Mouse (Mus musculus) liver, embryonic 14.5 days (tissue): ENCODE measurements around the gene Fut8. TPM values are rescaled to one million over a fixed set of nuclear protein-coding genes. Genes with fewer than 3 reads are reported as not detected.
"Not testable (repeated sequence)": the region's sequence is repeated elsewhere in the genome, so short reads cannot be mapped to it uniquely, and the experiment has no call there.

Experiments
- ATAC-seq: fragments of 200-750 bp; cut with Nextera tagmentation; 2 replicates; pipeline ENCODE4 v1.8.0; 2017; ENCODE audit warnings: moderate number of reproducible peaks, mild to moderate bottlenecking, moderate library complexity; ENCODE audit not compliant: insufficient read depth
- DNase-seq, 3 experiments: peaks; one replicate each; pipeline ENCODE4 v3.0.0-alpha.2; 2012 to 2013; ENCODE audit warnings: low read depth in 3 of 3, low spot score in 3 of 3
- H3K27ac ChIP-seq: fragments of 300-500 bp; sonication (generic); 2 replicates; pipeline ENCODE4 v1.5.1; 2014; ENCODE audit warnings: moderate library complexity, mild to moderate bottlenecking, control low read depth, inconsistent platforms
- H3K27me3 ChIP-seq: fragments of 300-500 bp; sonication (generic); 2 replicates; pipeline ENCODE4 v1.6.1; 2014; ENCODE audit warnings: mild to moderate bottlenecking, low read length, moderate library complexity; ENCODE audit not compliant: control insufficient read depth, insufficient read depth
- H3K36me3 ChIP-seq: fragments of 300-500 bp; sonication (generic); replicated peaks from 2 replicates; pipeline ENCODE4 v1.6.1; 2014; ENCODE audit warnings: low read depth; ENCODE audit not compliant: control insufficient read depth, insufficient read depth
- H3K4me1 ChIP-seq, 2 experiments: fragments of 200-500 bp in 1 of 2; fragments of 300-500 bp in 1 of 2; sonication (generic) in 1 of 2; replicated peaks; 2 replicates each; pipeline ENCODE4 v1.6.1; 2012 to 2014; ENCODE audit warnings: antibody characterized with exemption in 1 of 2, inconsistent platforms in 1 of 2, low read length in 1 of 2; ENCODE audit not compliant: control insufficient read depth in 2 of 2, insufficient read depth in 2 of 2
- H3K4me2 ChIP-seq: fragments of 300-500 bp; sonication (generic); 2 replicates; pipeline ENCODE4 v1.6.1; 2014; ENCODE audit warnings: low read depth, mild to moderate bottlenecking, control low read depth, moderate library complexity
- H3K4me3 ChIP-seq, 2 experiments: fragments of 200-500 bp in 1 of 2; fragments of 300-500 bp in 1 of 2; sonication (generic) in 1 of 2; 2 replicates each; pipeline ENCODE4 v1.5.1; 2012 to 2014; ENCODE audit warnings: low read depth in 2 of 2, low read length in 2 of 2, mild to moderate bottlenecking in 2 of 2, control low read depth in 1 of 2, inconsistent platforms in 1 of 2, moderate library complexity in 1 of 2; ENCODE audit not compliant: insufficient read depth in 1 of 2
- H3K9ac ChIP-seq: fragments of 300-500 bp; sonication (generic); replicated peaks from 2 replicates; pipeline ENCODE4 v1.6.1; 2014; ENCODE audit warnings: mild to moderate bottlenecking, control low read depth, moderate library complexity
- H3K9me3 ChIP-seq: fragments of 300-500 bp; sonication (generic); 2 replicates; pipeline ENCODE4 v1.6.1; 2016; ENCODE audit warnings: low read length, mixed read lengths; ENCODE audit not compliant: control insufficient read depth
- CTCF ChIP-seq: IDR thresholded peaks from 2 replicates; pipeline ENCODE4 v1.5.1; 2016; ENCODE audit warnings: antibody characterized with exemption, low read depth, control low read depth
- EP300 ChIP-seq: IDR thresholded peaks from 2 replicates; pipeline ENCODE4 v1.6.1; 2016; ENCODE audit warnings: antibody characterized with exemption, low read depth
- WGBS: fragments of 180-500 bp; shearing (Covaris S2); extraction: QIAGEN DNeasy Blood & Tissue Kit; methylation state at CpG from one replicate; pipeline ENCODE4 v1.1.7; 2014; ENCODE audit not compliant: insufficient replicate concordance; 5-methylcytosine and 5-hydroxymethylcytosine counted together
- polyA plus RNA-seq, 2 experiments: library from polyadenylated mRNA; depleted of rRNA in 1 of 2; stranded (reverse) in 1 of 2; unstranded in 1 of 2; fragments of >200 nt; fragmentation: Nextera tagmentation in 1 of 2; extraction: Ambion mirVana in 1 of 2; gene quantifications; 2 replicates each; pipeline versions ENCODE4 v1.2.1 to v1.2.3; 2012 to 2014

Fut8 gene
- polyA plus RNA-seq, 2 experiments = 4.4 to 8.7 TPM

DNA sequence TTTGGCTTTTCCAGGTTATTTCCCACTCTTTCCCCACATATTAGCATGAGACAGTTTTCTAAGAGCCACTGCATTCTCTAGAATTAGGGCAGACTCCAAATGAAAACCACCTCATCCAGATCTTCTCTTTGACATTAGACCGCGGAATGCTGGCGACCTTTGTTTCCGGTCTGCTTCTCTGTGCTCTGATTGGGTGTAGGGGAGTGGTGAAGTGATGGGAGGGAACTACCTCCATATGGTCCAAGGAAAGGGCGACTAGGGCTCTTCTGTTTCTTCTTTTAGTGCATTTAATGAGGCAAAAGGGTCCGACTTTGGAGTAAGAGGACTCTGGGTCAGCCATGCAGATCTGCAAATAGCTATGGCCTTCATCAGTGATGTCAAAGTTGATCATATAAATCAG, 278.9 kb downstream of the Fut8 start:
- DNase-seq (no peak), ATAC-seq (no peak)
- no peak overlapping the region for H3K9ac ChIP-seq
- 69% methylated on average over 6 of the region's 6 CpGs for WGBS
- TF ChIP-seq EP300 (no peak), CTCF (no peak)
- H3K27ac ChIP-seq = no peak overlapping the region
- H3K4me2 ChIP-seq = no peak overlapping the region
- H3K9me3 ChIP-seq = no peaks in the 10 kb centered on the region
- no peaks in the 10 kb centered on the region for H3K4me1 ChIP-seq
- no peaks in the 10 kb centered on the region for H3K36me3 ChIP-seq
- H3K4me3 ChIP-seq = no peak overlapping the region
- H3K27me3 ChIP-seq = no peaks in the 10 kb centered on the region

DNA sequence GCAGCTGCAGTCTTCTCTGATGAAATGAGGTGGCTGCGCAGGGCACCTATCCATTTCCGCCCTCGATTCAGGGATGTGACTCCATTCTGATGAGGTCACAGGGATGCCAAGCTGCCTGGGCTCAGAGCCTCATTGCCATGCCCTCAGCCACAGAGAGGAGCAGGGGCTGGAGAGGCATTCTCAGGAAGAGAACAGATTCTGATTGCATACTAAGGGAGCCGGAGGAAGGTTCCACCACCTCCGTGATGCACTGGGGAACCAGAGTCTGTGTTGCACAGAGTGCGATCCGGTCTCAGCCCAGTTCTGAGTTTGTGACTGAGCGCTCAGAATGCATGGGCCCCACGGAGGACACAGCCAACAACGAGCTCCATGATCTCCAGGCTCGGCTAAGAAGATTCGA, 279.8 kb downstream of the Fut8 start:
- Histone ChIP-seq H3K4me1 (no peaks in the 10 kb centered on the region), H3K4me2 (no peak overlapping the region), H3K4me3 (no peak overlapping the region), H3K9me3 (no peaks in the 10 kb centered on the region), H3K9ac (no peak overlapping the region), H3K27ac (no peak overlapping the region), H3K27me3 (no peaks in the 10 kb centered on the region), H3K36me3 (no peaks in the 10 kb centered on the region)
- ATAC-seq (no peak), DNase-seq (no peak)
- TF ChIP-seq CTCF (no peak), EP300 (no peak)
- 74% methylated on average over 12 of the region's 12 CpGs for WGBS

DNA sequence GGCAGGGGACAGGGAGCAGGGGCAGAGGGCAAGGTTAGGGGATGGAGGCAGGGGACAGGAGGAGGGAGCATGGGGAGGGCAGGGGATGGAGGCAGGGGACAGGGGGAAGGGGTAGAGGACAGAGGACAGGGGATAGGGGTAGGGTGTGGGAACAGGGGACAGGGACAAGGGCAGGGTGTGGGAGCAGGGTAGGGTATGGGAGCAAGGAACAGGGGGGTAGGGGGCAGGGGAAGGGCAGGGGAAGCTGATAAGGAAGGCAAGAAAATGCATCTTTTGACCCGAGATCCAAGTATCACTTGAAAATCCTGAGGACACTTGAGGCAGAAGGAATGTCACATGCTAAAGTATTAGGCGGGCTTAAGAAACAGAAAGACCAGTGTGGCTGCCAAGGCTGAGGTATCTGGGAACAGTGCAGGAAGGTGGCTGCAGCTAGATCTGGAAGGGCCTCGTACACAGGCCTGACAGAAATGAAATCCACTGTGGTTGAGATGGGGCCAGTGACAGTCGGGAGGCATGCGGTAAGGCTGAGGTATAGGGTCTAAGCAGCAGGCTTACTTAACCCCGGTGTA, 281.7 kb downstream of the Fut8 start:
- Histone ChIP-seq H3K27ac (no peak overlapping the region), H3K27me3 (no peaks in the 10 kb centered on the region), H3K9ac (no peak overlapping the region), H3K4me2 (no peak overlapping the region), H3K4me3 (no peak overlapping the region), H3K36me3 (no peaks in the 10 kb centered on the region), H3K9me3 (no peaks in the 10 kb centered on the region), H3K4me1 (no peaks in the 10 kb centered on the region)
- TF ChIP-seq EP300 (no peak), CTCF (no peak)
- 60% methylated on average over 6 of the region's 6 CpGs for WGBS
- DNase-seq = no peak
- ATAC-seq = no peak

DNA sequence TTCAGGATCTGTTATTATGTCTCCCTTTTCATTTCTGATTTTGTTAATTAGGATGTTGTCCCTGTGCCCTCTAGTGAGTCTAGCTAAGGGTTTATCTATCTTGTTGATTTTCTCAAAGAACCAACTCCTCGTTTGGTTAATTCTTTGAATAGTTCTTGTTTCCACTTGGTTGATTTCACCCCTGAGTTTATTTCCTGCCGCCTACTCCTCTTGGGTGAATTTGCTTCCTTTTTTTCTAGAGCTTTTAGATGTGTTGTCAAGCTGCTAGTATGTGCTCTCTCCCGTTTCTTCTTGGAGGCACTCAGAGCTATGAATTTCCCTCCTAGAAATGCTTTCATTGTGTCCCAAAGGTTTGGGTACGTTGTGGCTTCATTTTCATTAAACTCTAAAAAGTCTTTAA, 286.1 kb downstream of the Fut8 start:
- ATAC-seq, H3K36me3 ChIP-seq, H3K4me3 ChIP-seq, DNase-seq, H3K9ac ChIP-seq, H3K27ac ChIP-seq, H3K27me3 ChIP-seq, H3K4me2 ChIP-seq, H3K9me3 ChIP-seq, H3K4me1 ChIP-seq: not testable (repeated sequence)
- 39% methylated on average over 3 of the region's 4 CpGs for WGBS
